In genomic region chr16:92300649-92301411, GRCm38 (mm10) we compare ENCODE assay signal across 8 mouse cellular contexts. TPM values are rescaled to one million over a fixed set of nuclear protein-coding genes. Genes with fewer than 3 reads are reported as not detected.
DNase-seq lines count a peak whose midpoint lies in the region; ATAC-seq and TF ChIP-seq lines count a peak whose summit lies in the region.

Smim11 (plus strand) TSS chr16:92301286.

- peak; percentile 89 for ATAC-seq in common myeloid progenitor, adult 5-6 weeks (replicated peaks; ENCODE audit: low read depth, poor library complexity, severe bottlenecking)
- ATAC-seq in hindbrain, postnatal 0 days = peak; percentile 95
- ATAC-seq in megakaryocyte, adult 5-6 weeks (ENCODE audit: poor library complexity, severe bottlenecking) = peak; percentile 93

- H3K9me3 ChIP-seq in hindbrain, postnatal 0 days (ENCODE audit: low read length) = no peaks in the 10 kb centered on the region

- peak within 1 kb of the TSS; percentile 90 for H3K4me2 ChIP-seq in hindbrain, postnatal 0 days (ENCODE audit: low read depth, low read length)

- peak within 1 kb of the TSS; percentile 79 for H3K9ac ChIP-seq in hindbrain, postnatal 0 days (replicated peaks; ENCODE audit: low read length)

- H3K27me3 ChIP-seq in hindbrain, postnatal 0 days (ENCODE audit: insufficient read depth, low read length) = no peaks in the 10 kb centered on the region

- intact Hi-C loops in gastrocnemius, adult 2 months (cut with DNase I) = loop anchor here (5.0 kb wide), 2 partner anchors 244 to 364 kb away; partner anchors contain the start of genes Gm49711, Mrps6 and Slc5a3
- intact Hi-C loops in left cerebral cortex, adult 2 months (cut with DNase I) = loop anchor here (5.0 to 10.0 kb wide), 2 partner anchors 369 to 576 kb away; partner anchors contain the start of genes Cryzl1 and Itsn1

- peak within 1 kb of the TSS; percentile 88 for H3K4me3 ChIP-seq in gastrocnemius, adult 2 months
- H3K4me3 ChIP-seq in hindbrain, postnatal 0 days (ENCODE audit: low read length) = peak within 1 kb of the TSS; percentile 73
- H3K4me3 ChIP-seq in left cerebral cortex, adult 2 months = peak within 1 kb of the TSS; percentile 68

- TF ChIP-seq CTCF in gastrocnemius, adult 2 months (IDR thresholded peaks at IDR 0.05) = no peak
- no peak for TF ChIP-seq CTCF in hindbrain, postnatal 0 days (IDR thresholded peaks at IDR 0.05; ENCODE audit: low read depth)
- no peak; the same call in 1 of the 2 replicates for TF ChIP-seq CTCF in left cerebral cortex, adult 2 months (IDR thresholded peaks at IDR 0.05)

- DNase-seq in ZHBTc4 (ENCODE audit: low read depth, low spot score) = peak; percentile 98
- DNase-seq in gastrocnemius, adult 2 months = peak; percentile 96
- DNase-seq in hindbrain, postnatal 0 days (ENCODE audit: low spot score) = peak; percentile 99
- DNase-seq in left cerebral cortex, adult 2 months (ENCODE audit: extremely low spot score in 1 of 2, low spot score in 2 of 2) = peak; percentile 94
- peak; percentile 98 for DNase-seq in right cerebral cortex, adult 2 months (ENCODE audit: low spot score in 2 of 2)
- DNase-seq in urinary bladder, postnatal 14 days (ENCODE audit: low spot score) = peak; percentile 95

- WGBS in hindbrain, postnatal 0 days = 8% methylated on average over 32 of the region's 32 CpGs

- H3K36me3 ChIP-seq in hindbrain, postnatal 0 days (ENCODE audit: insufficient read depth, low read length) = peaks cover 8% of the 10 kb centered on the region; the same call in 1 of the 2 replicates

- peaks cover 14% of the 10 kb centered on the region for H3K4me1 ChIP-seq in hindbrain, postnatal 0 days (ENCODE audit: insufficient read depth, low read length)

- peak within 1 kb of the TSS; percentile 93 for H3K27ac ChIP-seq in gastrocnemius, adult 2 months
- H3K27ac ChIP-seq in hindbrain, postnatal 0 days = peak within 1 kb of the TSS; percentile 82
- H3K27ac ChIP-seq in left cerebral cortex, adult 2 months = peak within 1 kb of the TSS; percentile 87

RNA-seq across cellular contexts. Expression of gene Smim11, which starts in this region (rescaled TPM):
- 144 and 171 TPM in 2 replicates for total RNA-seq in common myeloid progenitor, adult 5-6 weeks (2017)
- 10 to 100 TPM; 62.7 to 83.8 TPM for total RNA-seq in gastrocnemius, adult 2 months (2021)
- 1.5 and 10.4 TPM in 2 replicates for total RNA-seq in hindbrain, postnatal 0 days (2014; rRNA removed)
- 56.0 and 73.6 TPM in 2 replicates for polyA plus RNA-seq in hindbrain, postnatal 0 days (2015; fragmentation: Nextera tagmentation; extraction: Ambion mirVana)
- 10 to 100 TPM; 15.2 to 20.8 TPM for total RNA-seq in left cerebral cortex, adult 2 months (2021)
- total RNA-seq in megakaryocyte, adult 5-6 weeks (2015) = 68.8 and 83.8 TPM in 2 replicates
- 122 and 134 TPM in 2 replicates for total RNA-seq in megakaryocyte, adult 5-6 weeks (2017)

Comparison
In these comparisons a context has a peak if more than half of its experiments do, and no peak if none do; other contexts are left out.
1. Peak in every context shown above with its lines: DNase-seq, ATAC-seq, H3K4me3 ChIP-seq and H3K27ac ChIP-seq.